Mouse (Mus musculus) left cerebral cortex, adult 8-10 months (tissue): ENCODE measurements around the gene Synpo2. TPM values are rescaled to one million over a fixed set of nuclear protein-coding genes. Genes with fewer than 3 reads are reported as not detected.
A peak's percentile ranks its signal among the peaks of the same experiment; 100 is the strongest.

ENCODE experiments used
- DNase-seq, 2 experiments: peaks; one replicate each; pipeline ENCODE4 v3.0.0; 2022; ENCODE audit warnings: low spot score in 2 of 2
- total RNA-seq, 4 experiments: library from RNA; stranded (reverse); gene quantifications; 2 replicates each; pipeline ENCODE4 v1.2.4; 2022

Gene Synpo2
- total RNA-seq, 4 experiments from 2014 or later = 4.2 to 8.1 (median 4.5) TPM

- no peak for DNase-seq
Measured at GRCm38 (mm10) chr3:123166450-123166849, 69.5 kb downstream of the Synpo2 start.

GRCm38 (mm10) chr3:123164183-123164582 lies 71.8 kb downstream of the Synpo2 start:
- DNase-seq = no peak

- no peak for DNase-seq
Measured at GRCm38 (mm10) chr3:123163192-123163523, 72.8 kb downstream of the Synpo2 start.

GRCm38 (mm10) chr3:123162289-123163191 lies 73.4 kb downstream of the Synpo2 start:
- DNase-seq = no peak

- DNase-seq = no peak
Measured at GRCm38 (mm10) chr3:123160792-123161191, 75.2 kb downstream of the Synpo2 start.

GRCm38 (mm10) chr3:123159139-123159824 lies 76.7 kb downstream of the Synpo2 start:
- DNase-seq = peak in 1 of 2 experiments; percentile 19

- no peak for DNase-seq
Measured at GRCm38 (mm10) chr3:123158579-123158978, 77.4 kb downstream of the Synpo2 start.

- no peak for DNase-seq
Measured at GRCm38 (mm10) chr3:123153337-123153736, 82.6 kb downstream of the Synpo2 start.

- no peak for DNase-seq
Measured at GRCm38 (mm10) chr3:123152911-123153310, 83.0 kb downstream of the Synpo2 start.

- DNase-seq = peak in 1 of 2 experiments; percentile 19
Measured at GRCm38 (mm10) chr3:123150523-123151135, 85.3 kb downstream of the Synpo2 start.

- no peak for DNase-seq
Measured at GRCm38 (mm10) chr3:123149380-123150162, 86.4 kb downstream of the Synpo2 start.

- no peak for DNase-seq
Measured at GRCm38 (mm10) chr3:123148641-123149040, 87.3 kb downstream of the Synpo2 start.

- no peak for DNase-seq
Measured at GRCm38 (mm10) chr3:123146557-123146956, 89.4 kb downstream of the Synpo2 start.

- DNase-seq = no peak
Measured at GRCm38 (mm10) chr3:123145942-123146341, 90.0 kb downstream of the Synpo2 start.

GRCm38 (mm10) chr3:123143412-123143811 lies 92.5 kb downstream of the Synpo2 start:
- DNase-seq = no peak

GRCm38 (mm10) chr3:123142298-123142697 lies 93.7 kb downstream of the Synpo2 start:
- no peak for DNase-seq

GRCm38 (mm10) chr3:123141069-123141468 lies 94.9 kb downstream of the Synpo2 start:
- no peak for DNase-seq

- no peak for DNase-seq
Measured at GRCm38 (mm10) chr3:123140134-123140533, 95.8 kb downstream of the Synpo2 start.

- no peak for DNase-seq
Measured at GRCm38 (mm10) chr3:123139619-123140018, 96.3 kb downstream of the Synpo2 start.

- no peak for DNase-seq
Measured at GRCm38 (mm10) chr3:123138274-123139003, 97.5 kb downstream of the Synpo2 start.

- no peak for DNase-seq
Measured at GRCm38 (mm10) chr3:123132101-123132500, 103.8 kb downstream of the Synpo2 start.
